Mouse (Mus musculus): ENCODE results near the gene Tmem237. TPM values are rescaled to one million over a fixed set of nuclear protein-coding genes. Genes with fewer than 3 reads are reported as not detected.

Tmem237 gene
- 10 to 100 TPM; 27.8 to 29.7 TPM for total RNA-seq (2021)
- long read RNA-seq, partial matches to known transcripts, result 0 of 2 reads
- long read RNA-seq, other reads (novel, unspliced or antisense), result 2 of 2 reads

- DNase-seq (ENCODE audit: low spot score in 2 of 2), result peak; percentile 93 to 94
Observed at GRCm38 (mm10) chr1:59119720-59120457, at the start of gene Tmem237. Gene Tmem237 (minus strand): TSS chr1:59120408.

GRCm38 (mm10) chr1:59169586-59169985, 49.4 kb upstream of the Tmem237 start:
- no peak for DNase-seq (ENCODE audit: low spot score in 2 of 2)

DNA sequence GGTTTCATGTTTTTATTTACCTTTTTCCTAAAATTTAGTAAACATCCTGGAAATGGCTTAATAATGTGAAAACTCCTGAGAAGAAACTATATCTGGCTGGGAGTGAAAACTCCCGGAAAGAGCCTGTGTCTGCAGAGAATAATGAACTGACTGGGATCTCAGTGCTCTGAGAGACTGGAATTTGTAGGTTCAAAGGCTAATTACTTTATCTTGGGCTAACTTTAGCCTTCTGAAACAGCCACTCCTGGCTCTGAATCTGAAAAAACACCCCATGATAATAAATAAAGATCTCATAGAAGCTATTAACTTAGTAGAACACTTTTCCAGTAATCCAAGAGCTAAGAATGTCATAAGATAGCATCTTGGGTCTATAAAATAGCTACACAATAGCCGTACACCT, 48.3 kb upstream of the Tmem237 start:
- no peak for DNase-seq (ENCODE audit: low spot score in 2 of 2)

- DNase-seq (ENCODE audit: low spot score in 2 of 2), result no peak
Observed at GRCm38 (mm10) chr1:59167654-59168425, 47.6 kb upstream of the Tmem237 start.

DNA sequence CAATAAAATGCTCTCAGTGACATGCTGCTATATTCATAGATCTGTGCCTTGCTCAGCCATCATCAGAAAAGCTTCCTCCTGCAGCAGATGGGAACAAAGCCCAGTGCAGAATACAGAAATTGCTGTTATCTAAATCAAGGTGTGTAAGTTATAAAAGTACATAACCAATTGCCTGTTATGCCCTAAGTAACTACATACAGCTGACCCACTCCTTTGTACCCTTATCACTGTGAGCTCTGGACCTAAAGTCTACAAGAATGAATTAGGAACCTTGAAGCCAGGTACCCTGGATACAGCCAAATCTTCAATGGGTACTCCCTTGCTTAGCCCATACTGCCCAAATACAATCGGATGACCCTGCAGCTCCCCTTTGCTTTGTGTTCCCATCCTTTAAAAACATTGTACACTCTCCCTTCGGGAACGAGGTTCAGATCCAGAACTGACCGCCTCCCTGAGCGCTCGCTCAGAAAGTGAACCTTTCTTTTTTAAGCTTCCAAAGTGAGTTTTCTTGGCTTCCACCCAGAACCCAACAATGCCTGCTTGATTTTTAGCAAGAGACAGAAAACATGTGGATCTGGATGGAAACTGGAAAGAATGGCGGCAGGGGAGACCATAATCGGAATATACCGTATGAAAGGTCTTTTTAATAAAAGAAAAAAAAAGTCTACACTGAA, 46.2 kb upstream of the Tmem237 start:
- no peak for DNase-seq (ENCODE audit: low spot score in 2 of 2)

GRCm38 (mm10) chr1:59163918-59164317, 43.7 kb upstream of the Tmem237 start:
- DNase-seq (ENCODE audit: low spot score in 2 of 2), result no peak

DNA sequence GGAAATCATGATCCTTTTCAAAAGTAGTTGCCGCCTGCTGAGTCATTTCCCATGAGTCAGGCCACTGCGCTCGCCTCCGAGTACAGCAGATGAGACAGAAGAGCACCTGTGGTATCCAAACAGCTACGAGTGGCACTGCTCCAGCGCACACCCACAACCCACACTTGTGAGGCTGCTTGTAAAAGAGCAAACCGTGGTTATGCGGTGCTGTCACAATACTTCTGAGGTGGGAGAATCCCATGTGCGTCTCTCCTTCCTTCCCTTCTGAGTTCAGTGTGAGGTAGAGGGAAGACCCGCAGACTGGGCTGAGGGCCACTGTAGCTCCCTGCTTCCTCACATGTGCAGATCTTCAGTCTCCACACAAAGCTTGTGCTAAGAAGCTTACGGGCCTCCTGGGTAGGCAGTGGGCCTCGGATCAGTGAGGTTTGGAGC, 42.8 kb upstream of the Tmem237 start, which contains the start of gene Mpp4:
TSS of gene Mpp4 (minus strand) at position 360 of the 432 bp plus-strand sequence.
- DNase-seq (ENCODE audit: low spot score in 2 of 2), result peak; percentile 30 to 45

GRCm38 (mm10) chr1:59162309-59163024, 42.3 kb upstream of the Tmem237 start:
- no peak for DNase-seq (ENCODE audit: low spot score in 2 of 2)

DNA sequence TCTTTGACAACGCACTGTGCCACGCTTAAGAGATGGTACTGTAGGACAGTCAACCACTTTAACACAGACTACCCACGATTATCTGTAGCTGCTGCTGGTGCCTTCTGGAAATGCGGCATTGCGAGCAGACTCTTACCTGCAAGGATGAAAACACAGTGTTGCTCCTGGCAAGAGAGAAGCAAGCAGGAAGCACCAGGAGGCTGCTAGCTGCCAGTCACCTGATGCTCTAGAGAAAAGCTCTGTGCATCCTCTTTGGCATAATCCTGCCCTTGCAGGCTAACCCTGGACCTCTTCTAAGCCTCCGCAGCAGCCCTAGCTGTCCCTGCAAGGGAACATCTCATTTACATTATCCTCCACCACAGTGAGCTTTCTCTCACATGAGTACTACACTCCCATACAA, 41.2 kb upstream of the Tmem237 start:
- no peak for DNase-seq (ENCODE audit: low spot score in 2 of 2)

DNA sequence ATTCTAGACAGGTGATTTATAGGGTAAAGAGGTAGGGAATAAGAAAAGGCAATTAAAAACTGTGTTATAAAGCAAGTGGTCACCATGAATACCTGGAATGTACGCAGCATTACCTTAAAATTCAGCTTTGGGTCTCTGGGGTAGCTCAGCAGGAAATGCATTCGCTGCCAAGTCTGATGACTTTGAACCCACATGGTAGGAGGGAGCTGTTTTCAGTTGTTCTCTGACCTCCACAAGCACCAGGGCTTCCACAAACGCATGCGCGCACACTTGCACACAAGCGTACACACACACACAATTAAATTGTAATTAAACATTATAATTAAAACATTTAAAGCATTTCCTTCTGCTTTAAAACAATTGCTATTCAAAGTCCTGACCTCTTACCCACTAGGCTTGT, 40.7 kb upstream of the Tmem237 start:
- DNase-seq (ENCODE audit: low spot score in 2 of 2), result no peak

- DNase-seq (ENCODE audit: low spot score in 2 of 2), result no peak
Observed at GRCm38 (mm10) chr1:59159136-59159535, 38.9 kb upstream of the Tmem237 start.

- no peak for DNase-seq (ENCODE audit: low spot score in 2 of 2)
Observed at GRCm38 (mm10) chr1:59158498-59158897, 38.3 kb upstream of the Tmem237 start.

DNA sequence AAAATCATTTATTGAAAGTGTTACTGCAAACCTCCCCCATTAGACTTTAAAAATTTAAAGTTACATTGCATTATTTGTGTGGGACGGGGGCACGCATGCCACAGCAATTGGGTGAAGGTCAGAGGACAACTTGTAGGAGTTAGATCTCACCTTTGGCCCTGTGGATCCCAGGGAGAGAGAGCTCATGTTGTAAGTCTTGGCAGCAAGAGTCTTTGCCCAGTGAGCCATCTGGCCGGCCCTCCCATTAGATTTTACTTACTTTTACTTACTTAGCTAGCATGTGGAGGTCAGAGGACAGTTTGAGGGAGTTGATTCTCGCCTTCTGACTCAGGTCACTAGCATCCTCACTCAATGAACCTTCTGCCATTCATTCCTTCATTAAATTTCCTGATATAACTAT, 37.6 kb upstream of the Tmem237 start:
- DNase-seq (ENCODE audit: low spot score in 2 of 2), result no peak

DNA sequence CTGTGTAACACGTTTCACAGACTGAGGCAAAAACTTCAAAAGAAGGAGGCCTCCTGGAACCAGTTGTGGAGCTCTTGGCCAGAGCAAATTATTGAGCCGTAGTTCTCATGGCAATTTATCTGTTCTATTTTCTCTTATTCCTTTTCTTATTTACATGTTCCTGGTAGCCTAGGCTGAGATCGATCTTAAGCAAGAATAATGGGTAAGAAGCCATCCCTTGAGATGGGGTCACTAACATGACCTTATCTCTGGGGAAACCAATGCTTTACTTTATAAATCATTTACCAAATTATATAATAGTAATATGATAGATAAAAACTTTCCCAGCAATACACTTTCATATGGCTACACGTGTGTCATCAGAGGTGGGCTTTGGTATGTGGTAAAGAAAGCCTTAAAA, 32.1 kb upstream of the Tmem237 start:
- DNase-seq (ENCODE audit: low spot score in 2 of 2), result no peak

DNA sequence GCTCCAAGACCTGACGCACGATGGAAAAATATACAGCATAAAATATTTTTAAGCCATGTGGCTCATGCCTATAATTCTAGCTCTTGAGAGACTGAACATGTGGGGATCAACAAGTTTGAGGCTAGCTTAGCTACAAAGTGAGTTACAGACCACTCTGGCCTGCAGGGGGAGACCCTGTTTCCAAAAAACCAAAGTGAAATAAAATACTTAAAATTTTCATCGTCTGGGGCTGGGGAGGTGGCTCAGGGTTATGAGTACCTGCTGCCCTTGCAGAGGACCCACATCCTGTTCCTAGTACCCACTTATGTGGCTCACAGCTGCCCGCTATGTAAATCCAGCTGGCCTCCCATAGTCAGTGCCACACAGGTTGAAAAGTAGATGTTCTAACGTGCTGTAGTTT, 30.3 kb upstream of the Tmem237 start:
- DNase-seq (ENCODE audit: low spot score in 2 of 2), result no peak

GRCm38 (mm10) chr1:59144543-59144942, 24.3 kb upstream of the Tmem237 start:
- DNase-seq (ENCODE audit: low spot score in 2 of 2), result peak in 1 of 2 experiments; percentile 18

DNA sequence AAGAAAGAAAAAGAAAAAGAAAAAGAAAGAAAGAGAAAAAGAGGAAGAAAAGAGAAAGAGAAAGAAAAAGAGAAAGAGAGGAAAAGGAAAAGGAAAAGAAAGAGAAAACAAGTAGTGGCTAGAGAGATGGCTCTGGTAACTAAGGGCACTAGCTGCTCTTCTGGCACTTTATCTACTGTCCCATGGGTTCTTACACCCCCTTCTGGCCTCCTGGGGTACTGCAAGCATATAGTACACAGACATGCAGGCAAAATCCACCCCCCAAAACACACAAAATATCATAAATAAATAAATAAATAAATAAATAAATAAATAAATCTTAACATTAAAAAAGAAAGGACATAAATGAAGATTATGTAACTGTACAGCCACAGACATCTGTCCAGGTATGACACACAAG, 22.6 kb upstream of the Tmem237 start:
- peak; percentile 47 to 55 for DNase-seq (ENCODE audit: low spot score in 2 of 2)

DNA sequence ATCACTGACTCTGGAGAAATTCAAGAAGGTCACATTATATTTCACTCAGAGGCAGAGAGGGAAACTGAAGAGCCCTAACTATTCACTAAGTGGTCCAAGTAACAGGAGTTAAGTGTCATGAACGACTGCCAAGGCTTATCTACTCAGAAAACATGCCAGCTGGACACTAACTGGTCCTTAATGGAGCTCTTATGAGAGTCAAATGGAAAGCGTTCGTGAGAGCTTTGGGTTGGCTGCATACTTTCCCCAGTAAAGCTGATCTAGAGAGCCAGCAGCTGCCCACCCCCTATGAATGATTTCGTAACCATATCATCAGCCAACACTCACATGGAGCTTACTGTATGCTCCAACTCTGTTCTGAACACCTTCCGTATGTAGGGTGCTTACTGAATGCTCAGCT, 14.2 kb upstream of the Tmem237 start:
- DNase-seq (ENCODE audit: low spot score in 2 of 2), result no peak

- DNase-seq (ENCODE audit: low spot score in 2 of 2), result no peak
Observed at GRCm38 (mm10) chr1:59128879-59129278, 8.7 kb upstream of the Tmem237 start.

DNA sequence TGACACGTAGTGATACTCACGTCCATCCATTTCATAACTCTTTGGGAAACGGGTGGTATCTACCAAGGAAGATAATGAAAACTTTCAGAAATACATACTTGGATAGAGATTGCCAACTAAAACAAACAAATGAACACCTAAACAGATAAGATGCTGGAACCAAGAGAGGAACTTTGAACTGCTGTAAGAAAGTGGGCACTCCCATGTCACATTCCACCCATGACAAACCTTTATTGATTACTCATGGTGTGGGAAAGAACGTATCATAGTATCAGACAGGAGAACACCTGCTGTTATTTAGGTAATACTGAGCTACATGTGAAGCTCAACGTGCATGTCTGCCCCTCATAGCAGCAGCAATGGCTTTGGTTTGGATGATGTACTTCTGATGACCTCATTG, 5.3 kb upstream of the Tmem237 start:
- DNase-seq (ENCODE audit: low spot score in 2 of 2), result no peak

GRCm38 (mm10) chr1:59110524-59110923, 9.7 kb downstream of the Tmem237 start:
- no peak for DNase-seq (ENCODE audit: low spot score in 2 of 2)

All from layer of hippocampus, postnatal 10 days (tissue).